Mouse (Mus musculus): ENCODE measurements around the gene Irak3. TPM values are rescaled to one million over a fixed set of nuclear protein-coding genes. Genes with fewer than 3 reads are reported as not detected.
A peak's percentile ranks its signal among the peaks of the same experiment; 100 is the strongest.

Gene Irak3
- total RNA-seq, 1 experiment from 2014 or later: 11.9 TPM

- ATAC-seq (replicated peaks; ENCODE audit: low read depth, poor library complexity, severe bottlenecking): peak; percentile 26
These were observed 6.1 kb upstream of the Irak3 start for GRCm38 (mm10) chr10:120208015-120208414.

DNA sequence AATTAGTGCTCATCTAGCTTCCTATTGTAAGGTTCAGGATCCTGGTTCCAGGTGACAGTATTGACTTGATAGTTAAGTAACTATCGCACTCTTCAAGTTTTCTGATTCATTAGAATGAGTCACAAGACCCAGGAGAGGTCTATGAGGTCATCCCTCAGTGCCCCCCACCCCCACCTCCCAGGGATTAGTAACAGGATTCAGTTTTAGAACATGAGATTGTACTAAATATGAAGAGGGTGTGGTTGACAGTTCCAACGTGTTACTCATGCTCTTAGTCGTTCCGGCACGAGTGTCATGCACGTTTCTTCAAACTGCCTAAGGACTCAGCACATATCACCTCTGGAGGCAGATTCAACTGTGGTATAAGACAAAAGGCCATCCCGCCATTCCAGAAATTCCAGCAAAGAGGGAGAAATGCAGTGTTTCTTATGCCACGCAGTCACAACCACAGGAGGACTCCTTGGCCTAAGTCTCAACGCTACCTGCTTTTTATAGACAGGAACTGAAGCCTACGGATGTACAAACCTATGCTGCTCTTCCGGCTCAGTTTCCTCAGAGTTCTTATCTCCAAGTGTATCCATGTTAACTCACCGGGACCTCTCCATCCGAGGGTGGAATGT lies 2.8 kb upstream of the Irak3 start:
- ATAC-seq (replicated peaks; ENCODE audit: low read depth, poor library complexity, severe bottlenecking): no peak

- ATAC-seq (replicated peaks; ENCODE audit: low read depth, poor library complexity, severe bottlenecking): peak; percentile 22
These were observed 729 bp upstream of the Irak3 start for GRCm38 (mm10) chr10:120202467-120203250.

- ATAC-seq (replicated peaks; ENCODE audit: low read depth, poor library complexity, severe bottlenecking): peak; percentile 64
These were observed 604 bp downstream of the Irak3 start, which contains the start of gene Tmbim4 for GRCm38 (mm10) chr10:120201131-120201921. TSS of gene Tmbim4 (plus strand) at chr10:120201590.

DNA sequence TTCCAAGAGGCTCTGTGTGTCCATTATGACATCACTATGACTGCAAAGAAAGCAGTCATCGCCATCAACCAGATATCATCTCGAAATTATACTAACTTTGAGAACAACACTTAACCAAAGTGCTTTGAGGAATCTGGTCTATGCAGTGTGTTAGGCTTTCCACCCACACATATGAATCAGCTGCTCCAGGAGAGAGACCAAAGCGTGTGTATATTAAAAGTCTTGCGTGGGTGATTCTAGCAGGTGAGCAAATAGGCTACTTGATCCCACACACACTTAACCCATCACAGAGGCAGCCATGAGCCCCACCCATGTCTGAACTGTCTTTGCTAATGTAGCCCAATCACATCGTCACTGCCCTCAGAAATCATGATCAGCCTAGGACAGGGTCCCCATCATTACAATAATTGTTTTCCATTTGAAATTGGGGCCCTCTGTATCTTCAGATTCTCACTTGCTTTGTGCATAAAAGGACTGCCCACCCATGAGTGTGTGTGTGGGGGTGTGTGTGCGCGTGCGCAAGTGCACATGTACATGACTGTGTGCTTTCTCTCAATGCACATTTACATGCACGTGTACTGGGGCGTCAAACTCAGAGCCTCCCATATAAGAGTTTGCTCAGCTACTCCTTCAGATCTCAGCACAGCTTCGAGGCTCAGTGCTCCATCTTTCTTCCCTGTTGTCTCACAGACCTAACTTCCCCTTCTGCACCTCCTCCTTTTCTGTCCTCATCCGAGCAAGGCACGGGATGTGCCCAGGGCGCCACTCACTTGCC lies 4.7 kb downstream of the Irak3 start:
- ATAC-seq (replicated peaks; ENCODE audit: low read depth, poor library complexity, severe bottlenecking): 0 out of 2 replicates have a peak, but pooled peaks have one; percentile 7

- ATAC-seq (replicated peaks; ENCODE audit: low read depth, poor library complexity, severe bottlenecking): peak; percentile 79
These were observed 8.7 kb downstream of the Irak3 start for GRCm38 (mm10) chr10:120193255-120193654.

DNA sequence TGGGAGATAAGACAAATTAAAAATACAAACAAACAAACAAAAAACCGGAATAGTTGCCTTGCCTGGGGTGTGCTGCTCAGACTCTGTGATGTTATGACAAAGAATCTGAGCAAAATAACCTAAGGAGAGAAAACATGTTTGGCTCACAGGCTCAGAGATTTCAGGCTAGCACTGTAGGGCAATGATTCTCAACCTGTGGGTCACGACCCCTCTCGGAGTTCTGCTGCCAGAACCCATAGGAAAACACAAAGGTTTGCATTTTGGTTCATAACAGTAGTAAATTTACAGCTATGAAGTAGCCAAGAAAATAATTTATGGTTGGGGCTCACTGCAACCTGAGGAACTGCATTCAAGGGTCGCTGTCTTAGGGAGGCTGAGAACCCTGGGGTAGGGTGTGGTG lies 9.7 kb downstream of the Irak3 start:
- ATAC-seq (replicated peaks; ENCODE audit: low read depth, poor library complexity, severe bottlenecking): no peak

DNA sequence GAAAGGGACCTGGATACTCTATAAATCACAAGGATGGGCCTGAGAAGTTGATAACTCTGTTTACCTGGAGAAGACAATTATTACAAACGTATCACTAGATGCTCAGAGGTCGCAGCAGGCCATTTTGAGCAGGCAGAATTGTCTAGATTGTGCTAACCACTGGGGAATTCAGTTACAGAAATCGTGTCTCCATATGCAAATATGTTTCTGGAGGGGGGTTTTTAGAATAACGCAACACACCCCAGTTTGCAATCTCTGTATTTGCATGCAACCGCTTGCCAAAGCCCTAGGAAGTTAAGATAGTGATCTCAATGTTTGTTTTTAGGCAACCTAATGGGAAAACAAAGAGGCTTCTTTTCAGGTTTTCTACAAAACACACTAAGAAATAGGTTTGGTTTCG lies 10.8 kb downstream of the Irak3 start:
- ATAC-seq (replicated peaks; ENCODE audit: low read depth, poor library complexity, severe bottlenecking): no peak

- peak; percentile 37; the same call in 1 of the 2 replicates for ATAC-seq (replicated peaks; ENCODE audit: low read depth, poor library complexity, severe bottlenecking)
These were observed 12.1 kb downstream of the Irak3 start for GRCm38 (mm10) chr10:120189782-120190181.

GRCm38 (mm10) chr10:120189276-120189675 lies 12.7 kb downstream of the Irak3 start:
- ATAC-seq (replicated peaks; ENCODE audit: low read depth, poor library complexity, severe bottlenecking): peak; percentile 75

GRCm38 (mm10) chr10:120188513-120188912 lies 13.4 kb downstream of the Irak3 start:
- ATAC-seq (replicated peaks; ENCODE audit: low read depth, poor library complexity, severe bottlenecking): no peak

GRCm38 (mm10) chr10:120183342-120183741 lies 18.6 kb downstream of the Irak3 start:
- peak; percentile 64 for ATAC-seq (replicated peaks; ENCODE audit: low read depth, poor library complexity, severe bottlenecking)

GRCm38 (mm10) chr10:120182887-120183286 lies 19.0 kb downstream of the Irak3 start:
- peak; percentile 91 for ATAC-seq (replicated peaks; ENCODE audit: low read depth, poor library complexity, severe bottlenecking)

DNA sequence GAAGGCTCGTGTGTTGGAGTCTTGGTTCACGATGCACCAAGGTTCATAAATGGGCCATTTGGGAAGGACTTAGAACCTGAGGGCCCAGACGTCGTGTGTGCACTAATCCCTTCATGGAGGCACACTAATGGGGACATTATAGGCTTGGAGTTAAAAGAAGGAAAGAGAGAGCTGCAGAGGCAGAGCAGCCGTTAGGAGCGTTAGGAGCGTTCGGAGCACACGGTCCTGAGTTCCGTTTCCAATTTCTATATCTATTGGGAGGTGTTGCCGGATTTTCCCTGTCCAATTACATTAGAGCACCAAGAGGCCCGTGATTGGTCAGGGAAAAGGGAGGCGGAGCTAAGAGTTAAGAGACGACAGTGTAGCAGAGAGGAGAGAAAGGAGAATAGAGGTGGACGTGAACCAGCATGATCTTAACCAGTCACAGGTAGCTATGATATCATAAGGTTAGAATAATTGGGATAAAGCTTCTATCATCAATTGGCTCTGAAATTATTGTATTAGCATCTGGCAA lies 27.7 kb downstream of the Irak3 start:
- ATAC-seq (replicated peaks; ENCODE audit: low read depth, poor library complexity, severe bottlenecking): no peak

DNA sequence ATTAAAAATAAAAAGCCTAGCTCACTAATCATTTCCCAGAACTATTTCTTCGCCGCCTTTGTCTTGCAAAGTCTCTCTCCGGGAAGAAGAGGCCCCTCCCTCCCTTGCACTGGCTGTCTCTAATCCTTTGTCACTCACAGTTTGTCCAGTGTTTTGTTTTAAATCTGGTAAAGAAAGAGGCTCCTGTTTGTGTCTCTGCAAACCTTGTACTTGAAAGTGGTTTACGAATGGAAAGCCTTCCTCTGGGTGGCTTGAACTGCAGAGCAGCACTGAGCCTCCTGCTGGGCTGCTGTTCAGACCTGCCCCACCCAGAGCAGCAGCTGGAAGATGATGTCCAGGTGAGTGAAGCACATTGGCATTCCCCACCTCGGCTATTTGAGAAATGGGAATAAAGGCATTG lies 30.6 kb downstream of the Irak3 start:
- ATAC-seq (replicated peaks; ENCODE audit: low read depth, poor library complexity, severe bottlenecking): no peak

GRCm38 (mm10) chr10:120170277-120170676 lies 31.7 kb downstream of the Irak3 start:
- ATAC-seq (replicated peaks; ENCODE audit: low read depth, poor library complexity, severe bottlenecking): no peak

DNA sequence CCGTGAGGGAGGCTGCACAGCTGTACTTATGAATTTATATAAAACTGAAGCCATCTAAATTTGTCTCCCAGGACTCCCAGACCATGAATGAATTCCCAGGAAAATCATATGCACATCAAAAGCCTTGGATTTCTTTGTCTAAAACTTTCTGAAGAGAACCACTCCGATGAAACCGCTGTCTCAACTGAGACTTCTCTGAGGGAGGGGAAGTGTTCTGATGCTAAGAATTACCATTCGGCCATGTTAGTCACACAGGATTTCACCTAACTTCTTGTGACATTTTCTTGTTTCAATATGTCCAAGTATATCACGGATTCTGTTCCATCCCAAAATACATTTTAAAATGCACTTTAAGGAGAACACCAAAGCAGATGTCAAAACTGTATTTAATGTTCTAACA lies 32.1 kb downstream of the Irak3 start:
- no peak for ATAC-seq (replicated peaks; ENCODE audit: low read depth, poor library complexity, severe bottlenecking)

DNA sequence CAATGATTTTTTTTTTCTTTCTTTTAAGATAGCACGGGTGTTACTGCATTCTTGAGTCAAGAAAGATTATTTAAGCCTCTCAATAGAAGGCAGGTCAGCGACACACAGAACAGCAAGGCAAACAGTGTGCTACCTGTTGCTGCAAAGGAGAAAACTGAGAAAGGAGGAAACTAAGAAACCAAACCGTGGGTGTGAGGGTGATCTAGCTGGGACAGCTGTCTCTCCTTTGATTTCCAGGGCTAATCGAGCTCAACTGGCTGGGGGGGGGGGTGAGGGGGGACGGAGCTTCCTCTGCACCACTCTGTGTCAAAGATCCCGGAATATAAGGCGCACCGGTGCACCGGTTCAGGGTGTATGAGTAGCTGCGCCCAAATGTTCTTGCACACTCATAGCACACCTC lies 32.9 kb downstream of the Irak3 start:
- peak; percentile 30; the same call in 1 of the 2 replicates for ATAC-seq (replicated peaks; ENCODE audit: low read depth, poor library complexity, severe bottlenecking)

DNA sequence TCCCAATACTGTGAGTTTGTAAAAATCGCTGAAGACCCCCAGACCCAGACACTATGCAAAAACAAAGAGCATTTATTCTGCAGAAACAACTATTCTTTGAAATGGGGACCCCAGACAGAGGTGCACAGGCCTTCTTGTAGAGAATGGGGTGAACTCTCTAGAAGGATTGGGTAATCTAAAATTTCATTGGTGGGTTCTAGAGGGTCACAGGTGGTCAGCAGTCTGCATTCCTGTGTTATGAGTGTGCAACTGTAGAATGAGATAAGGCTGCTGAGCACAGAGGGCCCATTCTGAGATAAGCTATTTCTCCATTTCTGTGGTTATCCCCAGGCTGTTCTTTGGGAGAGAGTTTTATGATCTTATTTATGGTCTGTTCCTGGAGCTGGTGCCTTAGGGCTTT lies 33.9 kb downstream of the Irak3 start:
- peak; percentile 64 for ATAC-seq (replicated peaks; ENCODE audit: low read depth, poor library complexity, severe bottlenecking)

Data from common myeloid progenitor, adult 5-6 weeks (primary cell).